Mouse (Mus musculus) liver, embryonic 14.5 days (tissue): ENCODE results near the gene Ppp1r37. TPM values are rescaled to one million over a fixed set of nuclear protein-coding genes. Genes with fewer than 3 reads are reported as not detected.
A peak's percentile ranks its signal among the peaks of the same experiment; 100 is the strongest.

Experiments used
- ATAC-seq: fragments of 200-750 bp; cut with Nextera tagmentation; 2 replicates; pipeline ENCODE4 v1.8.0; 2017; ENCODE audit warnings: moderate number of reproducible peaks, mild to moderate bottlenecking, moderate library complexity; ENCODE audit not compliant: insufficient read depth
- DNase-seq, 3 experiments: peaks; one replicate each; pipeline ENCODE4 v3.0.0-alpha.2; 2012 to 2013; ENCODE audit warnings: low read depth in 3 of 3, low spot score in 3 of 3
- H3K27ac ChIP-seq: fragments of 300-500 bp; sonication (generic); 2 replicates; pipeline ENCODE4 v1.5.1; 2014; ENCODE audit warnings: moderate library complexity, mild to moderate bottlenecking, control low read depth, inconsistent platforms
- H3K27me3 ChIP-seq: fragments of 300-500 bp; sonication (generic); 2 replicates; pipeline ENCODE4 v1.6.1; 2014; ENCODE audit warnings: mild to moderate bottlenecking, low read length, moderate library complexity; ENCODE audit not compliant: control insufficient read depth, insufficient read depth
- H3K36me3 ChIP-seq: fragments of 300-500 bp; sonication (generic); replicated peaks from 2 replicates; pipeline ENCODE4 v1.6.1; 2014; ENCODE audit warnings: low read depth; ENCODE audit not compliant: control insufficient read depth, insufficient read depth
- H3K4me1 ChIP-seq, 2 experiments: fragments of 200-500 bp in 1 of 2; fragments of 300-500 bp in 1 of 2; sonication (generic) in 1 of 2; replicated peaks; 2 replicates each; pipeline ENCODE4 v1.6.1; 2012 to 2014; ENCODE audit warnings: antibody characterized with exemption in 1 of 2, inconsistent platforms in 1 of 2, low read length in 1 of 2; ENCODE audit not compliant: control insufficient read depth in 2 of 2, insufficient read depth in 2 of 2
- H3K4me2 ChIP-seq: fragments of 300-500 bp; sonication (generic); 2 replicates; pipeline ENCODE4 v1.6.1; 2014; ENCODE audit warnings: low read depth, mild to moderate bottlenecking, control low read depth, moderate library complexity
- H3K4me3 ChIP-seq, 2 experiments: fragments of 200-500 bp in 1 of 2; fragments of 300-500 bp in 1 of 2; sonication (generic) in 1 of 2; 2 replicates each; pipeline ENCODE4 v1.5.1; 2012 to 2014; ENCODE audit warnings: low read depth in 2 of 2, low read length in 2 of 2, mild to moderate bottlenecking in 2 of 2, control low read depth in 1 of 2, inconsistent platforms in 1 of 2, moderate library complexity in 1 of 2; ENCODE audit not compliant: insufficient read depth in 1 of 2
- H3K9ac ChIP-seq: fragments of 300-500 bp; sonication (generic); replicated peaks from 2 replicates; pipeline ENCODE4 v1.6.1; 2014; ENCODE audit warnings: mild to moderate bottlenecking, control low read depth, moderate library complexity
- H3K9me3 ChIP-seq: fragments of 300-500 bp; sonication (generic); 2 replicates; pipeline ENCODE4 v1.6.1; 2016; ENCODE audit warnings: low read length, mixed read lengths; ENCODE audit not compliant: control insufficient read depth
- CTCF ChIP-seq: IDR thresholded peaks from 2 replicates; pipeline ENCODE4 v1.5.1; 2016; ENCODE audit warnings: antibody characterized with exemption, low read depth, control low read depth
- EP300 ChIP-seq: IDR thresholded peaks from 2 replicates; pipeline ENCODE4 v1.6.1; 2016; ENCODE audit warnings: antibody characterized with exemption, low read depth
- WGBS: fragments of 180-500 bp; shearing (Covaris S2); extraction: QIAGEN DNeasy Blood & Tissue Kit; methylation state at CpG from one replicate; pipeline ENCODE4 v1.1.7; 2014; ENCODE audit not compliant: insufficient replicate concordance; 5-methylcytosine and 5-hydroxymethylcytosine counted together
- polyA plus RNA-seq, 2 experiments: library from polyadenylated mRNA; depleted of rRNA in 1 of 2; stranded (reverse) in 1 of 2; unstranded in 1 of 2; fragments of >200 nt; fragmentation: Nextera tagmentation in 1 of 2; extraction: Ambion mirVana in 1 of 2; gene quantifications; 2 replicates each; pipeline versions ENCODE4 v1.2.1 to v1.2.3; 2012 to 2014

Ppp1r37 gene
- polyA plus RNA-seq, 2 experiments = 1.5 to 21.8 TPM

DNA sequence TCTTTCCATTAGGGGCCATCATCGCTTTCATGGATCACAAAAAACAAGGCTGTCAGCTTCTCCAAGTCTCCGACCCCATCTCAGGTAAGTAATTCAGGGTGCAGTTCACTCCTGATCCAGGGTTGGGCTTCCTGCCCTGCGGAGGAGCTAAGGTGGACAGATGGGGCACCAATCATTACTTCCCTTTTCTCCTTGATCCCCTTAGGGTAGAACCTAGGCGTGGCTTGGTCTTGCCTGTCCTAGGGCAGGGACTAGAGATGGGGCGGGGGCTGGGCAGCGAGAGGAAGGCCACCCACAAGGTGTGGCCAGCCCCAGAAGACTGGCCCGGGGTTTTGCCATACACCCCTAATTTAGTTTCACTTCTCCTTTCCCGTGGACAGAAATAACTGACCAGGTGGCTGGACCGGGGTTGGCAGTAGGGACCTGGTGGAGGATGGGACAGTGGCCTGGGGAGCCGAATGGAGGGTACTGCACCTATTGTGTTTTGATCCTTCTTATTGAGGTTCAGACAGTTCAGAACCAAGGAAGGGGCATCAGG, 15.1 kb upstream of the Ppp1r37 start:
- ATAC-seq = no peak

DNA sequence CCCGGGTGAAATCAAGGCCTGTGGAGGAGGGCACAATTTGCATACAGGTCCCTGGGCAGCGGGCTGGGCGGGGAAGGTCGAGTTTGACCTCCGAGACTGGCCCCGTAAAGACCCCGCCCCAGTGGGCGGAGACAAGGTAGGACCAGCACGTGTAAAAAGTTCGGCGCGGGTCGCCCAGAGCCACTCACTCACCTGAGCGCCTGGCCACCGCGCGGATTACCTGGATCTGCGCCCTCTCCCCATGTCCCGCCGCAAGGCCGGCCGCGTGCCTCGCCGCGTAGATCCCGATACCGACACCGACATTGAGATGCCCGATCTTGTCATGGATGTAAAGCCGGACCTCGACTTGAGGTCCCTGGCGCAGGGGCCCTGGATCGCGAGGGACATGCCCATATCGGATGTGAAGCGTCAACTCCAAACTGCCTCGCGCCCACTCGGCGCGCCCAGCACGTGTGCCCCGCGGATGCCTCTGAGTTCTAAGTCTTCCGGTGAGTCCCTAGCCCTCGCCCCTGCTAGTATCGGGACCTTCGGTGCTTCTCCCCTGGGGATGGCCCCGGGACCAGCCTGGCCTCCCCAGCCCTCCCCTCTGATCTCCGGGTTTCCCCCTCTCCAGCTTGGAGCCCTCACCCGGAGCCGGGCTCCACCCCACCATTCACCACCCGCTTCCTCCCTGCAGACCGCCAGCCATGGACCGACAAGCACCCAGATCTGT, 14.4 kb upstream of the Ppp1r37 start, which contains the start of the genes Zfp296 and Gemin7:
Gene Zfp296 (plus strand): TSS at position 147 of the 712 bp plus-strand sequence.
Gene Gemin7 (minus strand): TSS at position 455 of the 712 bp plus-strand sequence.
- no peaks in the 10 kb centered on the region; the same call in 1 of the 2 replicates for H3K27me3 ChIP-seq
- TF ChIP-seq EP300 (no peak), CTCF (no peak)
- no peak for ATAC-seq
- no peak within 1 kb of the TSS for H3K27ac ChIP-seq
- no peak for DNase-seq
- H3K4me2 ChIP-seq = peak within 1 kb of the TSS; percentile 85
- H3K4me3 ChIP-seq = peak within 1 kb of the TSS; percentile 31 to 56
- WGBS = under 1% methylated on average over 56 of the region's 56 CpGs
- H3K36me3 ChIP-seq = no peaks in the 10 kb centered on the region; the same call in 1 of the 2 replicates
- peak within 1 kb of the TSS; percentile 58 for H3K9ac ChIP-seq
- no peaks in the 10 kb centered on the region for H3K9me3 ChIP-seq
- peaks cover 29 to 34% of the 10 kb centered on the region in 2 experiments for H3K4me1 ChIP-seq

More for the DNA sequence above, 15.1 kb upstream of the Ppp1r37 start:
- H3K27ac ChIP-seq = no peak overlapping the region
- peaks cover 28 to 30% of the 10 kb centered on the region in 2 experiments for H3K4me1 ChIP-seq
- no peaks in the 10 kb centered on the region; the same call in 1 of the 2 replicates for H3K27me3 ChIP-seq
- H3K4me2 ChIP-seq = peak overlapping the region; percentile 85
- H3K9me3 ChIP-seq = no peaks in the 10 kb centered on the region
- peak overlapping the region; percentile 31 to 56 for H3K4me3 ChIP-seq
- DNase-seq = no peak
- no peak for TF ChIP-seq EP300
- TF ChIP-seq CTCF = no peak
- no peaks in the 10 kb centered on the region; the same call in 1 of the 2 replicates for H3K36me3 ChIP-seq
- 8% methylated on average over 10 of the region's 10 CpGs for WGBS
- peak overlapping the region; percentile 58 for H3K9ac ChIP-seq

DNA sequence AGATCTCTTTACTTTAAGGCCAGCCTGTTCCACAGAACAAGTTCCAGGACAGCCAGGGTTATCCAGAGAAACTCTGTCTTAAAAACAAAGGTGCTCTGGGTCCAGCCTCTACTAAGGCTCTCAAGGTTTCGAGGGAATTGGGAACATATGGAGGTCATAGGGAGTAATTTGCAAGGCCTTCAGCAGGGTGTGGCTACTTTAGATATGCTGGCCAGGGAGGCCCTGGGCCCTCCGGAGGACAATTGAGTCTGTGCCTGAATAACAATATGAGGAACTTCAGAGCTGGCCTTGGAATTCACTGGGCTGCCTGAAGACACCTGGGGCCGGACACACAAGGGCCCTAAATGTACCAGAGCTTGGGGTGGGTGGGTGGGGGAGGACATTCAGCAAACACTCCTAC, 12.7 kb upstream of the Ppp1r37 start:
- Histone ChIP-seq H3K27me3 (no peaks in the 10 kb centered on the region; the same call in 1 of the 2 replicates), H3K4me3 (no peak overlapping the region), H3K36me3 (peaks cover 3% of the 10 kb centered on the region), H3K27ac (peak overlapping the region; percentile 52), H3K4me2 (peak overlapping the region; percentile 42; the same call in 1 of the 2 replicates), H3K4me1 (peaks cover 40 to 41% of the 10 kb centered on the region in 2 experiments), H3K9me3 (no peaks in the 10 kb centered on the region), H3K9ac (peak overlapping the region; percentile 37)
- ATAC-seq (no peak), DNase-seq (no peak)
- 33% methylated on average over 3 of the region's 3 CpGs for WGBS
- TF ChIP-seq CTCF = no peak
- no peak for TF ChIP-seq EP300

DNA sequence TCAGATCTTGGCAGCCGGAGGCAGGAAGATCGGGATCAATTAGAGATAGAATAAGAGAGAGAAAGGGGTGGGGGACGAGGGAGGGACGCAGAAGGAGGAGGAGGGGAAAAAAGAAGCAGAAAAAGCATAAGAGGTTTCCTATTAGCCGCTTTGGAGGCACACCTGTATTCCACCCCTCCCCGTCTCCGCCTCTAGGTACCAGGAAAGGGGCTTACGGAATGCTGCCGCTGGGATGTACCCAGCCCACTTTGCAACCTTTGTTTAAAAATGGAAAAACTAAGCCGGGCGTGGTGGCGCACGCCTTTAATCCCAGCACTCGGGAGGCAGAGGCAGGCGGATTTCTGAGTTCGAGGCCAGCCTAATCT, 10.9 kb upstream of the Ppp1r37 start:
- peak overlapping the region; percentile 94 for H3K9ac ChIP-seq
- H3K9me3 ChIP-seq = no peaks in the 10 kb centered on the region
- 22% methylated on average over 16 of the region's 16 CpGs for WGBS
- H3K4me3 ChIP-seq = peak overlapping the region; percentile 88 to 92
- H3K4me1 ChIP-seq = peaks cover 40 to 41% of the 10 kb centered on the region in 2 experiments
- peak overlapping the region; percentile 87 for H3K27ac ChIP-seq
- ATAC-seq = no peak
- H3K27me3 ChIP-seq = no peaks in the 10 kb centered on the region; the same call in 1 of the 2 replicates
- H3K36me3 ChIP-seq = peaks cover 9% of the 10 kb centered on the region
- TF ChIP-seq CTCF = no peak
- TF ChIP-seq EP300 = no peak
- DNase-seq = no peak
- H3K4me2 ChIP-seq = peak overlapping the region; percentile 90
